Mouse (Mus musculus) ovary, adult 18-20 months (tissue): ENCODE results near the gene H2-DMb1.
A peak's percentile ranks its signal among the peaks of the same experiment; 100 is the strongest.
"Not testable (repeated sequence)": the region's sequence is repeated elsewhere in the genome, so short reads cannot be mapped to it uniquely, and the experiment has no call there.

Experiments used
- DNase-seq: peaks from one replicate; pipeline ENCODE4 v3.0.0; 2022; ENCODE audit warnings: low spot score, mixed read lengths

H2-DMb1 gene

DNA sequence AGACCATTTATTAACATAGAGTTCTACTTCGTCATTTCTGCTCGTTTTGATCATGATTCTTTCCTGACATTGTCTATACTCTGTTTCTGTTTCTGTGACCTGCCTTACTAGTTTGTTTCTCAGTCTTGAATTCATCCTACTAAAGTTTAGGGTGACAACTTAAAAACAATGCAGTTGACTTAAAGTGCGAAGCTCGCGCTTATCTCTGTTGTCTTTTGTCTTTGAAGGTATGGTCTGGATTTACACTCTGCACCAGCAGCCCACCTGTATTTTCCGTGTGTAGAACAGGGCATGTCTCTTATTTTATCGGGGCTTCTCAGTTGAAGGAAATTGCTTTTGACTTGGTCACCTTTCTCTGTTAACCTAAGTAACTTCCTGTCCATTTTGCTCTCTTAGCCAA is 29.8 kb upstream of the H2-DMb1 start:
- DNase-seq: no peak

- no peak for DNase-seq
Observed at GRCm38 (mm10) chr17:34123518-34123917, 29.4 kb upstream of the H2-DMb1 start.

- DNase-seq: no peak
Observed at GRCm38 (mm10) chr17:34124649-34125048, 28.2 kb upstream of the H2-DMb1 start.

- DNase-seq: no peak
Observed at GRCm38 (mm10) chr17:34126826-34127420, 25.9 kb upstream of the H2-DMb1 start.

- DNase-seq: peak; percentile 32
Observed at GRCm38 (mm10) chr17:34127475-34127874, 25.4 kb upstream of the H2-DMb1 start.

DNA sequence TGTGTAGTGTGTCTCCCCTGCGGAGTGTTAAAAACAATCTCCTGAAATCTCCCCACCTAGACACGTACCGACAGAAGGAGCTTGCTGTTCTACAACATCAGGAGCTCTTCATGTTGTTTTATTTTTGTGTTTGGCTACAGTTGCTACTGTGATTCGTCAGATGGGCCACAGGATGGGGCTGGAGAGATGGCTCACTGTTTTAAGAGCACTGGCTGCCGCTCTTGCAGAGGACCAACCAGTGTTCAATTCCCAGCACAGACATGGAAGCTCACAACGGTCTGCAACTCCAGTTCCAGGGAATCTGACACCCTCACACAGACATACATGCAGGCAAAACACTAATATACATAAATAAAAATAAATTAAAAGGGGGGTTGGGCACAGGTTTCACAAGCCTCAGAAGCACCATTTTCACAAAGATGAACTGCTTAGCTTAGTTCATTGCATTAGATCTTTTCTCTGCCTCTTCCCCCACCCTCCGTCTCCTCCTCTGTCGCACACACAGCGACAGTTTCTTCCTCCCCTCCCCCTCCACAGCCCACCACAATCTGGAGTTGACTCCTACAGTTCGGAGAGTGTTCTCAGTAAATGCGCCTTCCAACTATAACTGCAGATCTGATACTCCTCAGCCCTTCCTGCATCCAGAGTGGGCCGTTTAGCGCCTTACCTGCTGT is 24.5 kb upstream of the H2-DMb1 start:
- DNase-seq: no peak

- no peak for DNase-seq
Observed at GRCm38 (mm10) chr17:34128944-34129791, 23.7 kb upstream of the H2-DMb1 start.

GRCm38 (mm10) chr17:34130073-34130947 is 22.6 kb upstream of the H2-DMb1 start:
- no peak for DNase-seq

DNA sequence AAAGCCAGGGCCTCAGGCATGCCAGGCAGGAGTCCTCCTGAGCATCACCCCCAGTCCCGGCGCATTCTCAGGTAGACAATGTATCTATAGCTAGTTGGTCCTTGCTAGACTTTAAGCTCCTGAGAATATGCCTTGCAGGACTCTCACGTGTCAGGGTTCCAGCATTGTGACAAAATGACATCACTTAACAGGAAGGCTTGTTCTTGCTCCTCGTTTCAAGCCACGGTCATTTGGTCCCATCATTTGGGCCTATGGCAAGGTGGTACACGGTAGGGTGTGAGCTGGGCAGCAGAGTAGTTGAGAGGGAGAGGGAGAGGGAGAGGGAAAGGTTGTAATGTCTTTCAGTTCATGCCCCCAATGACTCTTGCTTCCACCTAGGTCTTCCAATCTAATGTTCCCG is 21.0 kb upstream of the H2-DMb1 start:
- no peak for DNase-seq

- DNase-seq: no peak
Observed at GRCm38 (mm10) chr17:34133289-34133688, 19.6 kb upstream of the H2-DMb1 start.

- DNase-seq: no peak
Observed at GRCm38 (mm10) chr17:34134451-34134850, 18.4 kb upstream of the H2-DMb1 start.

DNA sequence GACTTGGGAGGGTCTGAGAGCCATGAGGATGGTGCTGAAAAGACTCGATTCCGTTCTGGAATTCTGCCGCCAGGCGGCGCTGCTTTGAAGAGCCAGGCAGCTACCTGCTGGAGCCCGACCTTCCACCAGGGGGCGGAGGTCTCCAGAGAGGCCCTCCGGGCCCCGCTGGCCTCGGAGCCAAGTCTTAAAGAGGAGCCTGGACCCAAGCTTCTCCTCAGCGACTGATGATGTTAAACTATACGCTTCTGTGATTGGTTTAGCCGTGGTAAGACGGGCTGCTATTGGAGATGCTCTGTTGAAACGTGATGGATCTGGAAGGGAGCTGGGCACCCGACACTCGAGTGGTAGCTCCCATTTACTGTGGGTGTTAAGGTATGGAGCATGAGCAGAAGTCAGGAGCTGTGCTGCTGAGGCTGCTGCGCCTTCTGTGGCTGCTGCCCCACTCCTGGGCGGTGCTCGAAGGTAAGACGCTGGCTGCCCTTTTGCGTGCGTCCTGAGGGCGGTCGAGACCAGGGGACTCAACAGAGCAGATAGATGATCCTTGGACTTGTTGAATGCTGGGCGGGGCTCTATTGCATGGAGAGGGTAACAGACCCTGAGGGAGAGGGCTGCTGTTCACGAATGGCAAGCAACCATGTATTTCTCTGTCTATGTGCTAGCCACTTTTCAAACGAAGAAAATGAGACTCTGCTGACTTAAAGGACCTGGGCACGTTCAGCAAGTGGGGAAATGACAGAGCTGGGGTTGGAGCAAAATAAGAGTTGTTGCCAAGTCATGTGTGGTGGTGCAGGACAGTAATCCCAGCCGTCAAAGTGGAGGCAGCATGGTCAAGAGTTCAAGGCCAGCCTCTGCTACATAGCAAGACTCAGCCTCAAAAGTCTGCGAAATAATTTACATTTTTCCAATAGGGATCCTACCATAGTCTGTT is 17.3 kb upstream of the H2-DMb1 start:
- DNase-seq: peak; percentile 94

GRCm38 (mm10) chr17:34137601-34138000 is 15.3 kb upstream of the H2-DMb1 start:
- no peak for DNase-seq

GRCm38 (mm10) chr17:34138655-34139054 is 14.2 kb upstream of the H2-DMb1 start:
- no peak for DNase-seq

DNA sequence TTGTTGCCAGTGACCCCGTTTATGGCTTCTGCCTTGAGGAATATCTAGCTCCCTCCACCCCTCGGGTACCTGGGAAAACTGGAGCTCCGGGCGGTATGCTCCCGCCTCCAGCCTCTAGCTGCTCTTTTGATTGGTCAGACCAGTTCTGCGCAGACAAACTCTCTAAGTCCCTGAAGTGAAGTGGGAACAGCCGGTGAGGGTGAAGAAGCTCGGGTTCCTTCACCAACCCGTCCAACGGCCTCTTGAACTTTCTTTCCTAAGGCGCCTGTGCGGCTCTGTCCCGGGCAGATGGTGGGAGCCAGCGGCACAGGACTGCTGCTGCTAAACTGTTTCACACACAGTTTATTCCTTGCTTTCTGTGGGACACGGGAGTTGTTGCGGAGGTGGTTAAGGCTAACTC is 13.5 kb upstream of the H2-DMb1 start:
- peak; percentile 47 for DNase-seq

DNA sequence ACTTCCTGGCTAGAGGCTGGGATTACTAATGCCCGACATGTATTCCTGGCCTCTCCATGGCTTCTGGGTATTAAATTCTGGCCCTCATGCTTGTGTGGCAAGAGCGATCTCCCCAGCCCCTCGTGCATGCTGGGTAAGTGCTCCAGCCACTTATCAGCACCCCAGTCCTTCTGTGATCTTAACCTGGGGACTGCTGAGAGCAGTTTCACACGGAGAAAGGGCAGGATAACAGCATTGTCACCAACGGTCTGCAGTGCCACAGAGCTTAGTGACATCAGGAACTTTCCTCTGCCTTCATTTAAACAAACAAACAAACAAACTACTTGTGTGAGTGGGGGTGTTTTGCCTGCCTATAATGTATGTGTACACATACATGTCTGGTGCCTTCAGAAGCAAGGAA is 12.6 kb upstream of the H2-DMb1 start:
- no peak for DNase-seq

GRCm38 (mm10) chr17:34141448-34141847 is 11.4 kb upstream of the H2-DMb1 start:
- no peak for DNase-seq

GRCm38 (mm10) chr17:34142456-34143010 is 10.3 kb upstream of the H2-DMb1 start:
- no peak for DNase-seq

GRCm38 (mm10) chr17:34143033-34143432 is 9.8 kb upstream of the H2-DMb1 start, which contains the start of gene H2-DMb2:
Gene H2-DMb2, plus strand, starts transcription at chr17:34143307.
- DNase-seq: no peak

DNA sequence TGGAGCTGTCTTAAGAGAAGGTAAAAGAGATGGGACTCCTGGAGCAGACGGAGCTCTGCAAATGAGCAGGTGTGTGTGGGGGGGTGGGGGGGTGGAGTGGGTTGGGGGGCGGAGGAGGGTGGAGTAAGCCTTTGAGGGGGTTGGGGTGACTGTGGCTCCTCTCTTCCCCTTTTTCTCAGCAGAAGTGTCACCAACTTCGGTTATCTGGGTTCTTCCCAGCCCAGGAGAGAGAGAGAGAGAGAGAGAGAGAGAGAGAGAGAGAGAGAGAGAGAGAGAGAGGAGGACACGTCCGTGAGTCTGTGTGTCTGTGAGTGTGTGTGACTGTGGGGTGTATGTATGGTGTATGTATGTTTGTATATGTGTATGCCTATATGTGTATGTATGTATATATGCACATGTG is 9.4 kb upstream of the H2-DMb1 start:
- DNase-seq: no peak

DNA sequence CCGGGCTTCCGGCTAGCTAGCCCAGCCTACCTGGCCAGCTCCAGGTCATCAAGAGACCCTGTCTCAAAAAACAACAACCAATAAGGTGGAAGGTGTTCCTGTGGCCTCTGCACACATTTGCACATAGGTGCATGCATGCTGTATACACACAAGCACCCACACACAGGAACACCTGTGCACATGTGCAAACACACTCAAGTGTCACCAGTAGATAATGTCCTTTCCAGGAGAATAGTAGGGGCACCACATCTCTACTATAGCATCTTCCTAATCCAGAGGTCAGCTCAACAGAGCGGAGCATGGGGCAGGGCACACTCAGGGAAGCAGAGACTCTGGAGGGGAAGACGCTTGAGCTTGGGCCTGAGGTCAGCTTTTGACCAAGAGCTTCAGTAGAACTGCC is 8.7 kb upstream of the H2-DMb1 start:
- DNase-seq: not testable (repeated sequence)
